In genomic region chr7:141443828-141444237, GRCm38 (mm10) we compare ENCODE assay signal across 8 mouse cellular contexts. TPM values are rescaled to one million over a fixed set of nuclear protein-coding genes. Genes with fewer than 3 reads are reported as not detected.
DNase-seq lines count a peak whose midpoint lies in the region; ATAC-seq and TF ChIP-seq lines count a peak whose summit lies in the region.

Pidd1 (minus strand) TSS chr7:141444025.

- under 1% methylated on average over 25 of the region's 25 CpGs for WGBS in embryonic facial prominence, embryonic 12.5 days
- under 1% methylated on average over 25 of the region's 25 CpGs for WGBS in limb, embryonic 11.5 days
- WGBS in midbrain, embryonic 12.5 days, result under 1% methylated on average over 25 of the region's 25 CpGs

- peak within 1 kb of the TSS; percentile 57 for H3K4me2 ChIP-seq in embryonic facial prominence, embryonic 12.5 days (replicated peaks)
- peak within 1 kb of the TSS; percentile 79 for H3K4me2 ChIP-seq in limb, embryonic 11.5 days (ENCODE audit: low read depth, severe bottlenecking)
- H3K4me2 ChIP-seq in midbrain, embryonic 12.5 days (replicated peaks), result peak within 1 kb of the TSS; percentile 61

- intact Hi-C loops in heart, postnatal 14 days (cut with DNase I), result no loop called here

- DNase-seq in ZHBTc4 (ENCODE audit: low read depth, low spot score), result peak; percentile 94
- peak; percentile 73 to 78 for DNase-seq in heart, postnatal 14 days
- peak; percentile 83 for DNase-seq in limb, embryonic 11.5 days (ENCODE audit: low spot score)
- peak; percentile 71 for DNase-seq in thymus, postnatal 14 days
- DNase-seq in left cerebral cortex, adult 9 months (ENCODE audit: low spot score in 2 of 2), result no peak

- ATAC-seq in embryonic facial prominence, embryonic 12.5 days (ENCODE audit: insufficient number of reproducible peaks, insufficient read depth, low FRiP score, low TSS enrichment), result 0 out of 2 replicates have a peak, but pooled peaks have one; percentile 37
- ATAC-seq in limb, embryonic 11.5 days (ENCODE audit: insufficient number of reproducible peaks, low FRiP score, low TSS enrichment, low read depth), result peak; percentile 49; the same call in 1 of the 2 replicates
- ATAC-seq in midbrain, embryonic 12.5 days (ENCODE audit: low FRiP score, low read depth), result peak; percentile 44

- peak within 1 kb of the TSS; percentile 87 for H3K4me3 ChIP-seq in E14TG2a.4 (replicated peaks; ENCODE audit: low read length)
- peak within 1 kb of the TSS; percentile 38 for H3K4me3 ChIP-seq in embryonic facial prominence, embryonic 12.5 days
- H3K4me3 ChIP-seq in limb, embryonic 11.5 days (ENCODE audit: low read depth, low read length), result peak within 1 kb of the TSS; percentile 37
- H3K4me3 ChIP-seq in midbrain, embryonic 12.5 days, result peak within 1 kb of the TSS; percentile 41

- no peak for TF ChIP-seq CTCF in E14TG2a.4 (conservative IDR thresholded peaks at IDR 0.05; ENCODE audit: low read length)

- peaks cover 76% of the 10 kb centered on the region for H3K4me1 ChIP-seq in E14TG2a.4 (replicated peaks; ENCODE audit: low read depth, low read length)
- H3K4me1 ChIP-seq in embryonic facial prominence, embryonic 12.5 days, result peaks cover 27% of the 10 kb centered on the region
- H3K4me1 ChIP-seq in limb, embryonic 11.5 days (ENCODE audit: control insufficient read depth, insufficient read depth, low read length), result peaks cover 26% of the 10 kb centered on the region
- peaks cover 38% of the 10 kb centered on the region for H3K4me1 ChIP-seq in midbrain, embryonic 12.5 days

- H3K9ac ChIP-seq in embryonic facial prominence, embryonic 12.5 days, result peak within 1 kb of the TSS; percentile 53
- H3K9ac ChIP-seq in limb, embryonic 11.5 days (ENCODE audit: low read length), result peak within 1 kb of the TSS; percentile 75
- peak within 1 kb of the TSS; percentile 45 for H3K9ac ChIP-seq in midbrain, embryonic 12.5 days (replicated peaks)

- H3K36me3 ChIP-seq in E14TG2a.4 (ENCODE audit: insufficient read depth, low read length), result peaks cover 53% of the 10 kb centered on the region
- peaks cover 36% of the 10 kb centered on the region for H3K36me3 ChIP-seq in embryonic facial prominence, embryonic 12.5 days
- peaks cover 16% of the 10 kb centered on the region for H3K36me3 ChIP-seq in limb, embryonic 11.5 days (ENCODE audit: control insufficient read depth, insufficient read depth, low read length)
- peaks cover 25% of the 10 kb centered on the region for H3K36me3 ChIP-seq in midbrain, embryonic 12.5 days

- H3K27ac ChIP-seq in embryonic facial prominence, embryonic 12.5 days, result peak within 1 kb of the TSS; percentile 38
- peak within 1 kb of the TSS; percentile 39; the same call in 1 of the 2 replicates for H3K27ac ChIP-seq in limb, embryonic 11.5 days (replicated peaks; ENCODE audit: low read depth, low read length)
- H3K27ac ChIP-seq in midbrain, embryonic 12.5 days (replicated peaks), result no peak within 1 kb of the TSS; the same call in 1 of the 2 replicates

- no peaks in the 10 kb centered on the region for H3K27me3 ChIP-seq in E14TG2a.4 (ENCODE audit: insufficient read depth, low read length)
- H3K27me3 ChIP-seq in embryonic facial prominence, embryonic 12.5 days, result no peaks in the 10 kb centered on the region
- no peaks in the 10 kb centered on the region for H3K27me3 ChIP-seq in limb, embryonic 11.5 days (ENCODE audit: control insufficient read depth, insufficient read depth, low read length)
- no peaks in the 10 kb centered on the region for H3K27me3 ChIP-seq in midbrain, embryonic 12.5 days

- no peaks in the 10 kb centered on the region for H3K9me3 ChIP-seq in E14TG2a.4 (ENCODE audit: low read length)
- H3K9me3 ChIP-seq in embryonic facial prominence, embryonic 12.5 days, result no peaks in the 10 kb centered on the region
- H3K9me3 ChIP-seq in limb, embryonic 11.5 days (ENCODE audit: control insufficient read depth, low read length), result no peaks in the 10 kb centered on the region
- no peaks in the 10 kb centered on the region for H3K9me3 ChIP-seq in midbrain, embryonic 12.5 days

RNA-seq across cellular contexts. Expression of gene Pidd1, which starts in this region (rescaled TPM):
- 14.9 and 15.0 TPM in 2 replicates for polyA plus RNA-seq in embryonic facial prominence, embryonic 12.5 days (2016; fragmentation: Nextera tagmentation; extraction: Ambion mirVana)
- 1 to 10 TPM; 1.1 to 1.2 TPM for total RNA-seq in heart, postnatal 14 days (2021)
- polyA plus RNA-seq in limb, embryonic 11.5 days (2014; fragmentation: Nextera tagmentation; extraction: Ambion mirVana), result 15.7 and 18.3 TPM in 2 replicates
- 9.6 and 12.3 TPM in 2 replicates for polyA plus RNA-seq in midbrain, embryonic 12.5 days (2016; fragmentation: Nextera tagmentation; extraction: Ambion mirVana)

Comparison
In these comparisons a context has a peak if more than half of its experiments do, and no peak if none do; other contexts are left out.
1. H3K4me3 ChIP-seq: peak in every context shown above with its lines; median percentile 87 in E14TG2a.4; 41 in midbrain, embryonic 12.5 days; 38 in embryonic facial prominence, embryonic 12.5 days; 37 in limb, embryonic 11.5 days.
2. DNase-seq: peak in ZHBTc4 (single experiment), heart, postnatal 14 days (2 of 2), limb, embryonic 11.5 days (single experiment) and thymus, postnatal 14 days (single experiment); none in left cerebral cortex, adult 9 months (0 of 2).
3. Peak in every context shown above with its lines, with median percentiles within 50 percentile points of each other: ATAC-seq, H3K4me2 ChIP-seq and H3K9ac ChIP-seq.